Mouse (Mus musculus) limb, embryonic 11.5 days (tissue): ENCODE results near the gene Il9r. TPM values are rescaled to one million over a fixed set of nuclear protein-coding genes. Genes with fewer than 3 reads are reported as not detected.

Experiments
- ATAC-seq: fragments of 200-750 bp; cut with Nextera tagmentation; 2 replicates; pipeline ENCODE4 v1.8.0; 2017; ENCODE audit warnings: low read depth; ENCODE audit not compliant: insufficient number of reproducible peaks, low FRiP score, low TSS enrichment
- DNase-seq: peaks from one replicate; pipeline ENCODE4 v3.0.0-alpha.2; 2015; ENCODE audit warnings: low spot score
- H3K27ac ChIP-seq: fragments of 300-500 bp; sonication (generic); replicated peaks from 2 replicates; pipeline ENCODE4 v1.5.1; 2014; ENCODE audit warnings: low read depth, mild to moderate bottlenecking, low read length
- H3K27me3 ChIP-seq: fragments of 300-500 bp; sonication (generic); 2 replicates; pipeline ENCODE4 v1.6.1; 2014; ENCODE audit warnings: mild to moderate bottlenecking, low read length, mixed read lengths; ENCODE audit not compliant: control insufficient read depth, insufficient read depth
- H3K36me3 ChIP-seq: fragments of 300-500 bp; sonication (generic); 2 replicates; pipeline ENCODE4 v1.6.1; 2014; ENCODE audit warnings: mild to moderate bottlenecking, low read length, moderate library complexity, mixed read lengths; ENCODE audit not compliant: control insufficient read depth, insufficient read depth
- H3K4me1 ChIP-seq: fragments of 300-500 bp; sonication (generic); 2 replicates; pipeline ENCODE4 v1.6.1; 2014; ENCODE audit warnings: low read length, mixed read lengths; ENCODE audit not compliant: control insufficient read depth, insufficient read depth
- H3K4me2 ChIP-seq: fragments of 300-500 bp; sonication (generic); 2 replicates; pipeline ENCODE4 v1.6.1; 2014; ENCODE audit warnings: low read depth, mild to moderate bottlenecking, moderate library complexity; ENCODE audit not compliant: severe bottlenecking
- H3K4me3 ChIP-seq: fragments of 300-500 bp; sonication (generic); 2 replicates; pipeline ENCODE4 v1.5.1; 2014; ENCODE audit warnings: low read depth, low read length
- H3K9ac ChIP-seq: fragments of 300-500 bp; sonication (generic); 2 replicates; pipeline ENCODE4 v1.6.1; 2014; ENCODE audit warnings: mild to moderate bottlenecking, low read length
- H3K9me3 ChIP-seq: fragments of 300-500 bp; sonication (generic); 2 replicates; pipeline ENCODE4 v1.6.1; 2016; ENCODE audit warnings: low read length; ENCODE audit not compliant: control insufficient read depth
- WGBS: fragments of 180-500 bp; shearing (Covaris S2); extraction: QIAGEN DNeasy Blood & Tissue Kit; methylation state at CpG from one replicate; pipeline ENCODE4 v1.1.7; 2014; 5-methylcytosine and 5-hydroxymethylcytosine counted together
- polyA plus RNA-seq: library from polyadenylated mRNA; unstranded; fragments of >200 nt; fragmentation: Nextera tagmentation; extraction: Ambion mirVana; gene quantifications from 2 replicates; pipeline ENCODE4 v1.2.1, GENCODE M21; 2014

Gene Il9r
- polyA plus RNA-seq, 1 experiment from 2014 or later: not detected

GRCm38 (mm10) chr11:32181246-32181645 is 18.8 kb downstream of the Il9r start:
- no peaks in the 10 kb centered on the region for H3K36me3 ChIP-seq
- H3K27ac ChIP-seq: no peak overlapping the region
- H3K4me3 ChIP-seq: no peak overlapping the region
- no peak overlapping the region for H3K9ac ChIP-seq
- H3K27me3 ChIP-seq: no peaks in the 10 kb centered on the region
- DNase-seq (no peak), ATAC-seq (no peak)
- H3K9me3 ChIP-seq: no peaks in the 10 kb centered on the region
- 78% methylated on average over 4 of the region's 4 CpGs for WGBS
- H3K4me2 ChIP-seq: no peak overlapping the region
- no peaks in the 10 kb centered on the region for H3K4me1 ChIP-seq

GRCm38 (mm10) chr11:32178506-32178905 is 21.6 kb downstream of the Il9r start:
- Histone ChIP-seq H3K4me1 (no peaks in the 10 kb centered on the region), H3K27ac (no peak overlapping the region), H3K4me2 (no peak overlapping the region), H3K9ac (no peak overlapping the region), H3K27me3 (no peaks in the 10 kb centered on the region), H3K9me3 (no peaks in the 10 kb centered on the region), H3K36me3 (no peaks in the 10 kb centered on the region), H3K4me3 (no peak overlapping the region)
- ATAC-seq: no peak
- 90% methylated on average over 1 of the region's 1 CpGs for WGBS
- no peak for DNase-seq

GRCm38 (mm10) chr11:32166683-32167082 is 33.4 kb downstream of the Il9r start:
- H3K4me1 ChIP-seq: no peaks in the 10 kb centered on the region
- no peaks in the 10 kb centered on the region for H3K27me3 ChIP-seq
- H3K4me2 ChIP-seq: no peak overlapping the region
- H3K9ac ChIP-seq: no peak overlapping the region
- no peak overlapping the region for H3K27ac ChIP-seq
- WGBS: 73% methylated on average over 4 of the region's 4 CpGs
- no peak overlapping the region for H3K4me3 ChIP-seq
- H3K36me3 ChIP-seq: no peaks in the 10 kb centered on the region
- ATAC-seq: no peak
- no peak for DNase-seq
- no peaks in the 10 kb centered on the region for H3K9me3 ChIP-seq

- H3K27ac ChIP-seq: no peak overlapping the region
- peak overlapping the region; percentile 50 for H3K9ac ChIP-seq
- no peaks in the 10 kb centered on the region for H3K36me3 ChIP-seq
- H3K27me3 ChIP-seq: 0 out of 2 replicates have a peak, but pooled peaks cover 2% of the 10 kb centered on the region
- no peaks in the 10 kb centered on the region for H3K9me3 ChIP-seq
- WGBS: 16% methylated on average over 28 of the region's 28 CpGs
- no peaks in the 10 kb centered on the region for H3K4me1 ChIP-seq
- peak overlapping the region; percentile 33 for H3K4me2 ChIP-seq
- peak overlapping the region; percentile 12 for H3K4me3 ChIP-seq
- ATAC-seq (peak; percentile 83), DNase-seq (peak; percentile 93)
Measured at GRCm38 (mm10) chr11:32161922-32162804, 37.9 kb downstream of the Il9r start.

- Histone ChIP-seq H3K4me3 (peak overlapping the region; percentile 12; the same call in 1 of the 2 replicates), H3K4me2 (peak overlapping the region; percentile 33), H3K27me3 (0 out of 2 replicates have a peak, but pooled peaks cover 2% of the 10 kb centered on the region), H3K9me3 (no peaks in the 10 kb centered on the region), H3K27ac (no peak overlapping the region), H3K36me3 (no peaks in the 10 kb centered on the region), H3K4me1 (no peaks in the 10 kb centered on the region), H3K9ac (no peak overlapping the region; the same call in 1 of the 2 replicates)
- ATAC-seq (peak; percentile 42; the same call in 1 of the 2 replicates), DNase-seq (peak; percentile 61)
- 4% methylated on average over 9 of the region's 9 CpGs for WGBS
Measured at GRCm38 (mm10) chr11:32161500-32161899, 38.6 kb downstream of the Il9r start.

GRCm38 (mm10) chr11:32160341-32160740 is 39.7 kb downstream of the Il9r start:
- no peaks in the 10 kb centered on the region for H3K4me1 ChIP-seq
- H3K9ac ChIP-seq: no peak overlapping the region
- no peak overlapping the region for H3K4me2 ChIP-seq
- no peak for ATAC-seq
- H3K4me3 ChIP-seq: no peak overlapping the region
- DNase-seq: no peak
- H3K36me3 ChIP-seq: no peaks in the 10 kb centered on the region
- H3K27ac ChIP-seq: no peak overlapping the region
- no peaks in the 10 kb centered on the region for H3K9me3 ChIP-seq
- H3K27me3 ChIP-seq: 0 out of 2 replicates have a peak, but pooled peaks cover 2% of the 10 kb centered on the region
- 84% methylated on average over 7 of the region's 7 CpGs for WGBS

- no peak for ATAC-seq
- no peak for DNase-seq
Measured at GRCm38 (mm10) chr11:32159176-32159575, 40.9 kb downstream of the Il9r start.

GRCm38 (mm10) chr11:32157791-32158594 is 42.1 kb downstream of the Il9r start:
- no peak overlapping the region for H3K27ac ChIP-seq
- no peak overlapping the region for H3K4me3 ChIP-seq
- no peak overlapping the region for H3K4me2 ChIP-seq
- WGBS: 64% methylated on average over 18 of the region's 18 CpGs
- ATAC-seq (no peak), DNase-seq (no peak)
- no peak overlapping the region for H3K9ac ChIP-seq
- H3K36me3 ChIP-seq: no peaks in the 10 kb centered on the region
- 0 out of 2 replicates have a peak, but pooled peaks cover 2% of the 10 kb centered on the region for H3K27me3 ChIP-seq
- H3K9me3 ChIP-seq: no peaks in the 10 kb centered on the region
- no peaks in the 10 kb centered on the region for H3K4me1 ChIP-seq

More at GRCm38 (mm10) chr11:32159176-32159575, 40.9 kb downstream of the Il9r start:
- Histone ChIP-seq H3K4me3 (no peak overlapping the region), H3K9ac (no peak overlapping the region), H3K4me2 (no peak overlapping the region), H3K27ac (no peak overlapping the region), H3K36me3 (no peaks in the 10 kb centered on the region), H3K27me3 (0 out of 2 replicates have a peak, but pooled peaks cover 2% of the 10 kb centered on the region), H3K4me1 (no peaks in the 10 kb centered on the region), H3K9me3 (no peaks in the 10 kb centered on the region)
- 88% methylated on average over 3 of the region's 3 CpGs for WGBS
